Mouse (Mus musculus): ENCODE measurements around the gene Bdh1.
A peak's percentile ranks its signal among the peaks of the same experiment; 100 is the strongest.

Bdh1 gene

DNA sequence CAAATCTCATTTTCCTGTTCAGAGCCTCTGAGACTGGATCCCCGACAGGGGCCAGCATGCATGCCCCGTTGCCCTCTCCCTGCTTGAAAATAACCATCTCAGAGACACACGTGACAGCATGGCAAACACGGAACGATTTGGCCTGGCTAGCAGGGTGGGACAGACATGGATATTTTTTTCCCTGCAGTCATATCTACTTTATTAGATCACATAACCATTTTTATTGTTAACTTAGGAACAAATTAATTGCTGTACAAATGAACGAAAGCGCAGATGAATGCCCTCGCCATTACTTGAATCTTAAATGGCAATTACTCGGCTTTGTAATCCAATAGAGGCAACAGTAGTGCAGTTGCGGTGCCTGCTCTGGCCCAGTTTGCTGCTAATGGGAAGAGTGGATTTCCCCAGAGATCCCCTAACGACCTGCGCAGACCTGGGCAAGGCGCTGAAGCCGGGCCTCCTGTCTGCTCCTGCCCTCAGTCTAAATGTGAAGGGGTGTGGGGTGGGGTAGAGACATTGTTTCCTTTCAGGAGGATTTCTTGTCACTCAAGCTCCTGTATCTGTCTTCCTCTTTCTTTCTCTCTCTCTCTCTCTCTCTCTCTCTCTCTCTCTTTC lies 79.8 kb downstream of the Bdh1 start:
- DNase-seq (ENCODE audit: low spot score): peak; percentile 45

DNA sequence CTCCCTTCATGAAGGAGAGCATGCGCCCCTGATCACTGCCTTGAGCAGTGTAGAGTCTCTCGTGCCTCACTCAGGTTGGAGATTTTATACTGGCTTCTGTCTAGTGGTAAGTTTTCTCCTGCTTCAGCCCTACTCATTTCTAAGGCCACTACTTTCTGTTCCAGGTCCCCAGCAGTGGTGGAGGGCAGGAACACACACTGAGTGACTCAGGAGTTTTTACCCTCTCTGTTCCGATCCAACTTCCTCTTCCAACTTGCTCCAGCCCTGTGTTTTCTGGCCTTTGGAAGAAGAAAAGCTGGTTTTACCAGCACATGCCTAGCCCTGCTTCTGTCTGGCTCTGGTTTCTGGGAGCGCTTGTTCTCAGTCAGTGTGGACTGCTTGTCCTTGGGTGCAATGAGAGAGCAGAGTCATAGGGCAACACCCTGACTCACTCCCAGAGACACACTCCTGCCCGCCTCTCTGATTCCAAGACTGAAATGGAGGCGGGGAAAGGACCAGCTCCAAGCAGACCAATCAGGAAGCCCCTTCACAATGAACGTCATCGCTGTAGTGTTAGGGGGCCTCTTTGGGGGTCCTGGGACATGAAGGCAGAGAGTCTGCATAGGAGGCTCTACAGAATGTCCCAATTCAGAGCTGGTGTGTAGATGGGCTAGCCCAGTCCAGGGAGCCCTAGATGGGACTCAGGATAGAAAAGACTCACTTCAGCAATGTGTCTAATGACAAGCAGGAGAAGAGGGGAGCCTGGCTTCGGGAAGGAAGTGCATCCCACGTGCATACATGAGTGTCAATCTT lies 84.8 kb downstream of the Bdh1 start:
- peak; percentile 24 for DNase-seq (ENCODE audit: low spot score)

DNA sequence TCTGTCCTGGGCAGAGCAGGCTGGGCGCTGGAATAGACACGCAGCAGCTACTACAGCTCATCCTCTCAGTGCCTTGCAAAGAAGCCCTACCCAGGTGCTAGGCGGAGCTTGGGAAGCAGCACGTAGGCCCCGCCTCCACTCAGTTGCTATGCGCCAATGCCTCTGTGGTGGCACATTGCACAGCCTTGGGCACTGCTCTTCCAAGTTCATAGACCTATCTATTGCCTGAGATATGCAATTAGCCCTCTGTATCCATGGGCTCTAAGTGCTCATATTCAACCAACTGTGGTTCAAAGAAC lies 85.3 kb downstream of the Bdh1 start:
- no peak for DNase-seq (ENCODE audit: low spot score)

DNA sequence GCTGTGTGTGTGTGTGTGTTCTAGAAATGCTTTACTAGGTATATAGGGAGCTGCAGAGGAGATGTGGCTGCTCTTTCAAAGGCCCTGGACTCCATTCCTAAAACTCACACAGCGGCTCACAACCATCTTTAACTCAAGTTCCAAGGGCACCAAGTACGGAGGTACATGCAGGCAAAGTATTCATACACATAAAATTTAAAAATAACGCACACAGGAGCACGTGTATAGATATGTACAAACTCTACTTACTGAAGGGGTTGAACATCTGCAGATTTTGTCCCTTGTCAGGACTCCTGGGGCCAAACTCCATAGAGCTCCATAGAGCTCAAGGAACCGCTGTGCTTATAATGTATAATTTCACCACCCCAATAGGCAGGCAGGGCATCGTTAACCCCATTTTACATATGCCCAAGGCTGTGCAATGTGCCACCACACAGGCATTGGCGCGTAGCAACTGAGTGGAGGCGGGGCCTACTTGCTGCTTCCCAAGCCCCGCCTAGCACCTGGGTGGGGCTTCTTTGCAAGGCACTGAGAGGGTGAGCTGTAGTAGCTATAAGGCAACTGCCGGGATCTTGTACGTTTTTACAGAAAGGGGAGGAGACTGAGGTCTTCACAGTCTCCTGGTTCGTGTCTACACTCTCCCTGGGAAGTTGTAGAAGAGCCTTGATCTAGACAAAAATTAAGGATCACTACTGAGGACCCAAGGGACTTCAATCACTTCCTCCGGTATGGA lies 85.9 kb downstream of the Bdh1 start:
- DNase-seq (ENCODE audit: low spot score): peak; percentile 36

Data from testis, postnatal 14 days (tissue).